Mouse (Mus musculus) heart, postnatal 0 days (tissue): ENCODE measurements around the gene Lgi4.

Experiments used
- CTCF ChIP-seq: IDR thresholded peaks from 2 replicates; pipeline ENCODE4 v1.5.1; 2016; ENCODE audit warnings: antibody characterized with exemption, control low read depth, low read depth
- EP300 ChIP-seq: IDR thresholded peaks from 2 replicates; pipeline ENCODE4 v1.6.1; 2016; ENCODE audit warnings: antibody characterized with exemption, low read depth

DNA sequence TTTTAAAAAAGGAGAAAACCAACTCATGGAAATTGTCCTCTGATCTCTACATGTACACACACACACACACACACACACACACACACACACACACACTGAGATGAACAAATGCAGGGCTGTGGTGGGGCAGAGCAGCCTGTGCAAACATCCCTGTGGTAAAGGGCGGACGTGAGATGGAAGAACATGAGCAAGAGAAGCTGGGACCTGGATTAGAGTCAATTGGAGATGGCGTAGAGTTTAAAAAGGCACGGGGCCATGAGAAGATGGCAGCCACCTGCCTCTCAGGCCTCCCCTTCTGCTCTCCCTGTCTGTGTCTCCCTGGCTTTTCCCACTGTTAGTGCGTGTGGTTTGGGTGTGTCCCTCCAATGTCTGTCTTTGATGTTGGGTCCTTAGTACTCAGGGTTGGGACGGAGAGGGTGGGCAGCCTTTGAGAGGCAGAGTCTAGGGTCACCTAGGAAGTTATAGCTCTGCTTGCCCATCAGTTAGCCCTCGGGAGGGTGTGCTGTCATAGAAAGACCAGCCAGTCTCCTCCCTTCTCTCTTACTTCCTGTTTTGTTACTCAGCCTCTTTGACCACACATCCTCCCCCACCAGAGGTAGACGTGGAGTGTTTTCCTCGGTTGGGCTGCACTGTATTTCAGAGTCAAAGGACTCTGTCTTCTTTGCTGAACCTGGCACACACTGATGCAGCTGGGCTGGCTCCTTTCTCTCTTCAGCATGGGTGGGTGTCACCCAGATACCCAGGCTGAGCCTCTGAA is 25.6 kb upstream of the Lgi4 start:
- TF ChIP-seq EP300 (no peak), CTCF (no peak)
